Mouse (Mus musculus) mature B cell (primary cell): ENCODE measurements around the gene Kif1bp.
"Not testable (repeated sequence)": the region's sequence is repeated elsewhere in the genome, so short reads cannot be mapped to it uniquely, and the experiment has no call there.

Source experiments
- in situ Hi-C: fragments of 300-500 bp; cut with MboI; formaldehyde crosslinking; loops from 2 replicates; pipeline ENCODE4 v1.14.3; 2019

Kif1bp gene

DNA sequence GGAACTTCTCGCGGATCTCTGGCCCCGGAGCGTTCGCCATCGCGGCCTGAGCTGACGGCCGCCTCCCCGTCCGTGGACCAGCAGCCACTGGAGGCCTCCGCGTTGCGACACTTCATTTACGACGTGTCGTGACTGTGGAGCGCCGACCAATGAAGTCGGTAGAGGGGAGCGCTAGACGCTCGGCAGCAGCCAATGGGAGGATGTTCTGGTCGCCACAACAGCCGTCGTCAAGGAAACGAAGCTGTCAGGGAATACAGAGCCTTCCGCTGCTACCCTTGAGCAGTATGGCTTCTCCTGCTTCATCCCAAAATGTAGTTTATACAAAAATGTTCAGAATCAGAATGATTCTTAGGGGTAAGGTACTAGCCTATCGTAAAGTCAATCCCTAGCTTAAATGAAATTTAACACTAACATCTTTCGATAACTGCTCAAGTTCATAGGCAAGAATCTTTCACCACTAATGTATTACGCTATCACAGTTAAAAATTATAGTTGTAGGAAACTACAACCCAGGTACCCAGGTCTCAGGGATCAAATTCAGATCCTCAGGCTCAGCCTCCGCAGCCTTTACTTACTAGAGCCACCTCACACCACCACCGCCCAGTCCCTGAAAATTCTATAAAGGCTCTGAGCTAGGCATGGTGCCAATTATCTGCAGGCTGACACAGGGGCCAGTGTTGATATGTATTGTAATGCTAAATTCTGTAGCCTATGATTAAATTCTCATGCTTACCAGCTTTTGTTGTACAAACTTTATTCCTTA, at the start of gene Kif1bp:
Kif1bp (minus strand) TSS at position 120 of the 763 bp plus-strand sequence.
- in situ Hi-C loops = no loop called here

- in situ Hi-C loops = no loop called here
These were observed 25.9 kb upstream of the Kif1bp start for GRCm38 (mm10) chr10:62604161-62604560.

- in situ Hi-C loops = no loop called here
These were observed 25.2 kb upstream of the Kif1bp start for GRCm38 (mm10) chr10:62603233-62604030.

DNA sequence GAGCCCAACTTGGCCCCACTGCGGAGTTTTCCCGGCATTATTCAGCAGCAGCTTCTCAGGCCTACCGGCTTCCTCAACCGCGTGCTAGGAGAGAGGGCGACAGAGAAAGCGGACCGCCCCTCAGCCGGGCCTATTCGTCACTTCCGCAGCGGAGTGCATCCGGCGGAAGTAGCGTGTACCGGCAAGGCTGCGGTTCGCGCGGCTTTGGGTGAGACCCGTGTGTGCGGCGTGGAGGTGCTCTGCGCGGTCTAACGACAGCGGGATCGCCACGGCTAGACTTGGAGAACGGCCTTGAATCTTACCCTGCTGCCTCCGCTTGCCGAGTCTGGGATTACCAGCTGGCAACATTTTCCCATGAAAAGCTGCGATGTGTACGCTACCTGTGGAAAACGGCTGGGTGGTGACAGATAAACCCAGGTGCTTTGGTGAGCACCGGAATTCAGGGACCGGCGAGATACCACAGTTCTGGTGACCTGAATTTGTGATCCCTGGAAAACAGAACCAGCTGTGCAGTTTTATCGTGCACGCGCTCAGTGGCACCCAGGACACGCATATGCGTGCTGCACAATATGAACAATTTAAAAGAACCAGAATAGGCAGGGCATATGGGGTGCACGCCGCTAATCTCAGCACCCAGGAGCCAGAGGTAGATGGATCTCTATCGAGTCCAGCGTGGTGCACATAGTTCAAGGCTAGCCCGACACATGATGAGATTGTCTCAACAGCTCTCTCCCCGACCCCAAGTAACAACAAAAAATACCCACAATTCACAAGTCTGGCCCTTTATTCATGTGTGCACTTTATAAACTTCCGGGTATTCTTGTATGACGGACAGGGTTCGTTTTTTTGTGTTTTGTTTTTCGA, 24.2 kb upstream of the Kif1bp start, which contains the start of gene Ddx21:
Ddx21 (minus strand) TSS at position 105 of the 864 bp plus-strand sequence.
- in situ Hi-C loops = no loop called here

GRCm38 (mm10) chr10:62601833-62602176, 23.5 kb upstream of the Kif1bp start:
- in situ Hi-C loops = no loop called here

DNA sequence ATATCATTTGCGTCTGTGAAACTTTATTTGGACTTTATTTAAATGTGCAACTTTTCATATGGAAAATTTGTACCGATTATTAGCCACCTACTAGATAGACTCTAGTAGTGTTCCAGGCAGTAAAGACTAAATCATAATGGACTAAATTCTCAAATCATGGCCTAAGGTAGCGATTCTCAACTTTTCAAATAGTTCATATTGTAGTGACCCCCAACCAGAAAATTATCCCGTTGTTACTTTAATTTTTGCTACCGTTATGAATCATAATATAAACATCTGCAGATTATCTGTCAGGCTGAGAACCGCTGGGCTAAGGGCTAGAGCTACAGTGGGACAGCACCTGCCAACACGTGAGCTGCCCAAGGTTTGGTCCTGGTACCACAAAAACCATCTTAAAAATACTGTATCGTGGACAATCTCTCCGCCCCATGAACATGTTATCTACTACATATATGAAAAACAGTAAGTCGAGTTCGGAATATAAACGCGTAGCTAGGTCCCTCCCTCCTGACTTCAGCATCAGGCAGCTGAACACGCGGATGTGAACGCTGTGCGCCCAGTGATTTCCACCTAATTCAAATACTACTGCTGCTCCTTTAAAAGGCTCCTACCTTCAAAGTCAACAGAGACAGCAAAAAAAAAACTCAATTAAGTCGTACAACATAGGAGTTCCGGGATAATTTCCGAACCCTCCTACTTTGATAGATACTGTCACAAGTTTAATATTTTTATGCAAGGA, 23.0 kb upstream of the Kif1bp start:
- in situ Hi-C loops = no loop called here

DNA sequence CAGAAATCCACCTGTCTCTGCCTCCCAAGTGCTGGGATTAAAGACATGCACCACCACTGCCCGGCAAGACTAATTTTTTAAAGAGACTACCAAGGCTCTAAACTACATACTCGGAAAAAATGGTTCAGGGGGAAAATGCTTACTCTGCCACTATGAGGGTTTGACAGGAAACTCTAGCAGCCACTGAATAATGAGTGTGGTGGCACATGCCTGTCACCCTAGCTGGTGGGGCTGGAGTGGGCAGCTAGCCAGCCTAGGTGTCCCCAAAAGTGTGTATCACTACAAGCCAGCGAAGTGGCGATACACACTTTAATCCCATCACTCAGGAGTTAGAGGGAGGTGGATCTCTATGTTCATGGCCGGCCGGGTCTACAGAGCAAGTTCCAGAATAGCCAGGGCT, 21.8 kb upstream of the Kif1bp start:
- in situ Hi-C loops = no loop called here

GRCm38 (mm10) chr10:62599311-62599710, 21.1 kb upstream of the Kif1bp start:
- in situ Hi-C loops = not testable (repeated sequence)

DNA sequence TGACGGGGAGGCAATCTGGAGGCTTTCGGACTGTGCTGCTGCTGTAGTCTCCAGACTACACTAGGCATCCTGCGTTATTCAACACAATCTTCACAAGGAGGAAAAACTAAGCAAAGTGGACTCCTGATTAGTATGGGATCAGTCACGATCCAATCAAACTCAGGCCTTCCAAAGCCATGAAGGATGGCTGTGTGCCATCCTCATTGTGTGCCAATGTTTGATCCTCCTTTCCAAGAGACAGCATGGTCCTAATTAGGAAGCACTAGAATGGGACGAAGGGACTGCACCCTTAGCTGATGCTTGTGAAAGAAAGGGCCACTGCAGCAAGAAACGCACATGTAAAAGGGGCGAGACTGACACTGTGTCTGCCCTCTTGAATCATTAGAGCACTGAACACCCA, 14.2 kb upstream of the Kif1bp start:
- in situ Hi-C loops = no loop called here

- in situ Hi-C loops = no loop called here
These were observed 11.9 kb upstream of the Kif1bp start for GRCm38 (mm10) chr10:62590200-62590599.

- in situ Hi-C loops = no loop called here
These were observed 10.4 kb upstream of the Kif1bp start for GRCm38 (mm10) chr10:62588616-62589015.

- in situ Hi-C loops = no loop called here
These were observed 5.0 kb upstream of the Kif1bp start for GRCm38 (mm10) chr10:62583245-62583644.

DNA sequence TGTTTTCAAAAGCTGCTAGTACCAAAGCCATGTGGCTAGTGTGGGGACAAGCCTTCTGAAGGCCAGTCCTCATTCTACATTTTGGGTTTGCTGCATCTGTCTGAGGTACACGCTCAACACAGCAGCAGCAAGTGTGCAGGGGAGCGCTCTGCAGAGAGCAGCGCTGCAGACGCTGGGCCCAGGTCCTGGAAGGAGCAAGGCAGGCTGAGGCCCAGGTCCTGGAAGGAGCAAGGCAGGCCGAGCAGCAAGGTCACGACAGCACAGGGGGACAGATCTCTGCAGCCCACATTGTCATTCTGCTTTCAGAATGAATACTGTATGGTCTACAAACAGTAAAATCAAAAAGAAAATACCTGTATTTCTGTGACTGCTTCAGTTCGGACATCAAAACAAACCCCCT, 4.4 kb upstream of the Kif1bp start:
- in situ Hi-C loops = no loop called here

- in situ Hi-C loops = no loop called here
These were observed 4.0 kb upstream of the Kif1bp start for GRCm38 (mm10) chr10:62582263-62582662.

DNA sequence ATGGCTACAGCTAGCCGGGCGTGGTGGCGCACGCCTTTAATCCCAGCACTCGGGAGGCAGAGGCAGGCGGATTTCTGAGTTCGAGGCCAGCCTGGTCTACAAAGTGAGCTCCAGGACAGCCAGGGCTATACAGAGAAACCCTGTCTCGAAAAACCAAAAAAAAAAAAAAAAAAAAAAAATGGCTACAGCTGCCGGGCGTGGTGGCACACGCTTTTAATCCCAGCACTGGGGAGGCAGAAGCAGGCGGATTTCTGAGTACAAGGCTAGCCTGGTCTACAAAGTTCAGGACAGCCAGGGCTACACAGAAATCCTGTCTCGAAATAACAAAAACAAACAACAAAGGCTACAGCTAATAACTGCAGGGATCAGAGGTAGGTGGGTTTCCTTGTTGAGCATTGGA, 872 bp upstream of the Kif1bp start:
- in situ Hi-C loops = not testable (repeated sequence)

- in situ Hi-C loops = no loop called here
These were observed 452 bp downstream of the Kif1bp start for GRCm38 (mm10) chr10:62577673-62578337.

GRCm38 (mm10) chr10:62575001-62575400, 3.3 kb downstream of the Kif1bp start:
- in situ Hi-C loops = no loop called here

GRCm38 (mm10) chr10:62570126-62570871, 8.0 kb downstream of the Kif1bp start:
- in situ Hi-C loops = no loop called here

DNA sequence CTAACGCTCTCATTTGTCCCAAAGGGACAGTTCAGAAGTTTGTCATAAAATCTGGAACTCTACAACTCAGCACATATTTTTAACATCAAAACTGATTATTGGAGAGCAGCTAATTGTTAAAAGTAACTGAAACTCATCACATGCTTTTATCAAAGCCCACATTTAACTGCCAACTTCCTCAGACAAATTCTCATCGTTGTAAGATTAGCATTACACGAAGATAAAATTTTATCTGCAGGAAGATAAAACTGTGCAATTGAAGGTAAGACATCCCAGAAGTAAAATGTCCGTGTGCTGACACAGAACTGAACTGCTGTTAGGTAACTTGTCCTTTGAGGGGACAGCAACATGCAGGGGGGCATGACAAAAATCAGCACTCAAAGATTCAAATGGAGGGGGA, 9.4 kb downstream of the Kif1bp start:
- in situ Hi-C loops = no loop called here

DNA sequence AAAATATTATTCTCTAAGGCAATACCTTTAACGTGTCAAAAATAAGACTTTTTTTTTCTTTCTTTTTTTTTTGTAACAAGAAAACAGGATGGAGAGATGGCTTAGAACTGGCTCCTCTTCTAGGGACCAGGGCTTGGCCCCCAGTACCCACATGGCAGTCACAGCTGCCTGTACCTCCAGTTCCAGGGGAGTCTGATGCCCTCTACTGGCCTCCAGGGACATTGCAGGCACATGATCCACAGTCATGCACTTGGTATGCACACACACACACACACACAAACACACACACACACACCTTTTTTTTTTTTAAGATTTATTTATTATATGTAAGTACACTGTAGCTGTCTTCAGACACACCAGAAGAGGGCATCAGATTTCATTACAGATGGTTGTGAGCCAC, 20.5 kb downstream of the Kif1bp start:
- in situ Hi-C loops = no loop called here
